Mouse (Mus musculus): ENCODE results near the gene Irak2. TPM values are rescaled to one million over a fixed set of nuclear protein-coding genes. Genes with fewer than 3 reads are reported as not detected.

Gene Irak2
- 10 to 100 TPM; 21.9 to 29.8 TPM for polyA plus RNA-seq (2017; shearing (Covaris generic))

DNA sequence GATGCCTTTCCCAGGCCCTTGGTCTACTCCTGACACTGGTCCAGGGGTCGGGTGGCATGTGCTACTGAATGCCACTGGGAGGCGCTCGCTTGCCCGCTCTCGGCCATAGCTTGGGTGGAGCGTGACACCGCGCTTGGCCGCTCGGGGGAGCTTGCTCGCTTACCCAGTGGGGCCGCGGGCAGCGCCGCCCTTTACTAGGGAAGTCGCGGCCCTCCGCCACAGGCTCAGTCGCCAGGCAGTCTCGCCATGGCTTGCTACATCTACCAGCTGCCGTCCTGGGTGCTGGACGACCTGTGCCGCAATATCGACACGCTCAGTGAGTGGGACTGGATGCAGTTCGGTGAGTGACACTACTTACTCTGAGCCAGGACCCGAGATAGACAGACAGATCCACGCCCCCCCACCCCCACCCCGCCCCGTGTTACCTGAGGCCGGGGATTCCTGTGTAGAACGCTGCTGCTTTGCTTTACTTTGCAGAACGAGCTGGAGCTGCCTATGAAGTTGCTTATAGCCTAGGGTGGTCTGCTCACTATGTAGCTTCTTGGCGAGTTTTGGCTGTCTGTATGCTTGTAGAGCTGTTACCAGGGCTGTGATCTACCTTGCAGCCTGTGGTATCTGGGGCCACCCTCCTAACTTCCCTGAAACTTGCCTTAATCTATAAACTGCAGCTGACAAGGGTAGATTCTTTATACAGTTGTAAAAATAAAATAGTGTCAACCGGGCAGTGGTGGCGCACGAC lies at the start of gene Irak2:
TSS of gene Irak2 (plus strand) at position 166 of the 739 bp plus-strand sequence.
- ATAC-seq, result peak; percentile 97

DNA sequence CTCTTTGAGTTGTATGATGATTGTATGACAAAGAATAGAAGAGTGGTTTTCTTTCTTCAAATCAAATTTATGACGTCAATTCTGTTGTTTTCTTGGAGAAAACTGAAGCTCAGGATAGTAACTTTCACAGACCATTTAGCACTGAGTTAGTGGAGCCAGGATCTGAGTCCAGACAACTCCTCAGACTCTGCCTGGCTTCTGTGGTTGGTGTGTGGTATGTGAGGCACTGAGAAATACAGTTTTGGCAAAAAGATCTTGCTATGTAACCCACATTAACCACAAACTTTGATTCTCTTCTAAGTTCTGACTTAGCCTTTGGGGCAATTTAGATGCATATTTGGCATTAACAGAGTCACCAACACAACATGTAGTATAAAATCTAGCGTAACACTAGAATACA lies 45.6 kb upstream of the Irak2 start:
- no peak for ATAC-seq

DNA sequence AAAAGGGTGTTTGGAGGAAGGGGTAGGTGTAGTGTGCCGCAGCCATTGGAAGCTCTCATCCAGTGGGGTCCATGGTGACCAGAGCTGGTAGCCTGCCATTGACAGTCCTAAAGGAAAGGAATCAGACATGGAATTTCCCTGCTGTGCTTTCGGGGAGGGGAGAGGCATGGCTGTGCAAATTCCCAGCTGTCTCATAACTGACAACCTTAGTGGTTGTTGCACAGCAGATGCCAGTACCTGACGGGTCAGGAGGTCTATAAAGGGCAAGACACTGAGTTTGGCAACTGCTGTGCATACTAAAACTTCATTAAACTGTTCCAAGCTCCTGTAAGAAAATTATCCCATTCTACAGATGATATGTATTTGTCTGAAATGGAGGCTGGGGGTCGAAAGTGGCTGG lies 40.3 kb upstream of the Irak2 start:
- ATAC-seq, result no peak

DNA sequence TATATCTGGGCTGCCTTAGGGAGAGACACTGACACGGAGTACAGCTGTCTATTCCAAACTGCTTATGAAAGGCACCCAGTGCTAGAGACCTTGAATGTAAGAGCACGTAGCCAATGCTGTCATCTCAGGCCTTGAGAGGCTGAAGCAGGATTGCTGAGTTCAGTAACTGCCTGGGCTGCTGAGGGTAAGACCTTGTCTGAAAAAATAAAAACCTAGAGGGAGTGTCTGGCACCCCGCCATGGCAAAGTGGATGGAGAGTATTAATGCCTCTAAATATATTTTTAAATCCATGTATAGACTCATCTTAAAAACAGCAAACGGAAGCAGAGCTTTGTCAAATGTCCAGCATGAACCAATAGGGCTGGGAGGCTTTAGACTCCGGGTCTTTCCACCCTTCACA lies 38.4 kb upstream of the Irak2 start:
- no peak for ATAC-seq

DNA sequence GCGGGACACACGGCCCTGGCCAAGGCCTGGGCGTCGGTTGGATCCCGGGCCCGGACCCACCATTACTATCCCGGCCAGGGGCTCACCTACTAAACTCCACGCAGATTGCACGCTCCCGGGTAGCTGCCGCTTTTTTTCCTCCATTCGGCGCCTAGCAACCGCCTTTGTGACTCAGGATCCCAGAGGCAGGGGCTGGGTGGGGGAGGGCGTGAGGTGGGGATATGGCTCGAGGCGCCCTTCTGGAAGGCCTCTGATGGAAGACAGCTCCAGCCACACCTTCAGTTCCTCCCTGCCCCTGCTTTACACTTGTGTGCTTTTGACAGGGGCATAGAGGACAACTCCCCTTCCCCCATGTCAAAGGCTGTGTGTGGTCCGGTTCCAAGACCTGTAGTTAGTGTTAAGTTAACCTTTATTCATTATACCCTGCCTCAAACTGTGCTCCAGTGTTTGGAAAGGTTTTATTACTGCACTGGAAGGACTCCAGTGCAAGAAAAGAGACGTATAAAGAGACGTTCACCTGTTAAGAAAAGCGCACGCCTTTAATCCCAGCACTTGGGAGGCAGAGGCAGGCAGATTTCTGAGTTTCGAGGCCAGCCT lies 37.6 kb upstream of the Irak2 start, which contains the start of gene Fancd2os:
TSS of gene Fancd2os (minus strand) at position 173 of the 597 bp plus-strand sequence.
- no peak for ATAC-seq

DNA sequence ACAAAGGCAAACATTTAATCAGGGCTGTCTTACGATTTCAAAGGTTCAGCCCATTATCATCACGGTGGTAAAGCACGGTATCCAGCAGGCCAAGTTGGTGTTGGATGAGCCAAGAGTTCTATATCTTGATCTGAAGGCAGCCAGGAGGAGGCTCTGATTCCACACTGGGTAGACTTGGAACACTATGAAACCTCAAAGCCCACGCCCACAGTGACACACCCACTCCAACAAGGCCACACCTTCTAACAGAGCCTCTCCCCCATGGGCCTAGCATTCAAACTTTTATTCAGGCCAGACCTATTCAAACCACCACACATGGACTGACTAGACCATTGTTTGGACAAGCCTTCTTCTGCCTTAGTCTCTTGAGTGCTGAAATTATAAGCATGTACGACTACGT lies 35.4 kb upstream of the Irak2 start:
- no peak for ATAC-seq

DNA sequence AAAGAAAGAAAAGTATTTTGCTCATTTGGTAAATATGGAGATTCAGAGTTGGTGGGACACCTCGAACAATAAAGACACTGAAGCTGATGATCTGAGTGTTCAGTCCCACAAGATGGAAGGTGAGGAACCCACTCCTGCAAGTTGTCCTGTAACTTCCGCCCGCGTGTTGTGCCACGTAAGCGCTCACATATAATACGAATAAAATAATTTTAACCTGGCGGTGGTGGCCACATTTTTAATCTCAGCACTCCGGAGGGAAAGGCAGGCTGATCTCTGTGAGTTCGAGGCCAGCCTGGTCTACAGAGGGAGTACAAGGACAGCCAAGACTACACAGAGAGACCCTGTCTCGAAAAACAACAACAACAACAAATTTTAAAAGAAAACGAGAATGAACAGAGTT lies 34.3 kb upstream of the Irak2 start:
- no peak for ATAC-seq

DNA sequence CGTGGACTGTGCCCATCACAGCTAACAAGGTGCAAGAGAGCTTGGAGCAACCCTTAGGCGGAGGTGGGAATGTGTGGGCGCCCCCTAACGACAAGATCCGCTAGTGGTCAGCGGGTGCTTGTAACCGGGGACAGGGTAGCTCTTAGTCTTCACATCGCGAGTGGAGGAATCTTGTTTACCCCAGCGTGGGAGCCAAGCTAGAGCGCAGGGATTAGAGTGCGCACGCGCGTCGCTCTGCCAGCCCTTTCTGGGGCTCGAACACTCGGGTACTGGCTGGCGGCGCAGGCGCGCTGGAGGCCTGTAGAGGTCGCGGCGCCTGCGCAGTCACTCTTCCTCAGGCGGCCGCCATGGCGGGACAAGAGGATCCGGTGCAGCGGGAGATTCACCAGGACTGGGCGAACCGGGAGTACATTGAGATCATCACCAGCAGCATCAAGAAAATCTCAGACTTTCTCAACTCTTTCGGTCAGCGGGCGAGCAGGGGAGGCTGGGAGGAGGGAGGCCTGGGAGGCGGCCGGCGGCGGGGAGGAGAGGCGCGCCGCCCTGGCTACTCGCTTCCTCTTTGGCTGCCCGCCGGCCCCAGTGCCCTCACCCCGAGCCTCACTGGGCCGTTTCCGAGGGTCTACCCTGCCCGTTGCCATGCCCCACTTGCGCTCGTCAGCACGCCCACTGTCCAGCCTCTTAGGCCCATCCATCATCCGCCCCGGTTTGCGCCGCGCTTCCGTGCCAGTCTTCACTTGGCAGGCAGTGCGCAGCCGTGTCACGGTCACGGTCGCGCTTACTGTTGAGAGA lies 33.6 kb upstream of the Irak2 start, which contains the start of gene Brk1:
TSS of gene Brk1 (plus strand) at position 341 of the 792 bp plus-strand sequence.
- ATAC-seq, result peak; percentile 74

DNA sequence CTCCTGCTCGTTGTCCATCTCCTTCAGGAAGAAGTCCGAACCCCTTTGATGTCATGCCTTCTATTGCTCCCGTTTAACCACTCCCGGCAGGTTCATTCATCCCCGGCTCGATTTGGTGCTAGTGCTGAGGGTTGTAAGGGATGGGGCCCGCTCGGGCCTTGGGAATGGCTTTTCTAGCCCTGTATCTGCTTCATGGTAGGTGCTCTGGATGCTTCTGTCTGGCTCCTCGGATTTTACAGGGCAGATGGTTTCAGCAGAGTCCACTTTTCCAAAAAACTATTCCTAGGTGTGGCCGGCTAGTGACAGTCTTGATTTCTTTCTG lies 33.1 kb upstream of the Irak2 start:
- no peak for ATAC-seq

DNA sequence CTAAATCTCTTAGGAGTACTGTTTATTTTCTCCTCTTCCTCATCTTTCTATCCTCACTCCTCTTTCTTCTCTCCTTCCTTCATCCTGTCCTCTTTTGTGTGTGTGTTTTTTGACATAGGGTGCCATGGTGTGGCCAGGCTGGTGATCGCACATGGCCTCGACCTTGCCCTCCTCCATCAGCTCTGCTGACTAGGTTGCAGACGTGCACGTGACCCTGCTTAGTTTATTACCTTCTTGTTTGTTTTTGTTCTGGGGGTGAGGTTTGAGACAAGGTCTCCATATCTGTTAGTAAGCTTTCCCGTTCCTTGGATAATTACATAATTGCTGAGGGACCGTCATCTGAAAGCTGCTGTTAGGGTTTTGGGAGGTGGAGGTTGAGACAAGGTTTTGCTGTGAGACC lies 29.4 kb upstream of the Irak2 start:
- no peak for ATAC-seq

DNA sequence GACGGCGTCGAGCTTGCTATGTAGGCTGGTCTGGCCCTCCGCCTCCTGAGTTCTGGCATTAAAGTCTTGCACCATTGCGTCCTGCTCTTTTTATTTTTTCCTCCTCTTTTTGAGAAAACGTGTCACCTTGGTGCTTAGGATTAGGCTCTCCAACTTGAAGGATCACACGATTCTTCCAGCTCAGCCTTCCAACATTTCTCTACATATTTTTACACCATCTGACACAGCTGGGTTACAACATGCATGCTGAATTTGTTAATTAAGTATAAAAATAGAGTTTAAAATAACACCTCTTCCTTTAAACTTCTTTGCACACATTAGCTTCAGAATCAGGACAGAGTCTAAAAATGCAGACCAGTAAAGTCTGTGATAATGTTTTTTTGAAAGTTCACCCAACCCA lies 29.0 kb upstream of the Irak2 start:
- ATAC-seq, result no peak

DNA sequence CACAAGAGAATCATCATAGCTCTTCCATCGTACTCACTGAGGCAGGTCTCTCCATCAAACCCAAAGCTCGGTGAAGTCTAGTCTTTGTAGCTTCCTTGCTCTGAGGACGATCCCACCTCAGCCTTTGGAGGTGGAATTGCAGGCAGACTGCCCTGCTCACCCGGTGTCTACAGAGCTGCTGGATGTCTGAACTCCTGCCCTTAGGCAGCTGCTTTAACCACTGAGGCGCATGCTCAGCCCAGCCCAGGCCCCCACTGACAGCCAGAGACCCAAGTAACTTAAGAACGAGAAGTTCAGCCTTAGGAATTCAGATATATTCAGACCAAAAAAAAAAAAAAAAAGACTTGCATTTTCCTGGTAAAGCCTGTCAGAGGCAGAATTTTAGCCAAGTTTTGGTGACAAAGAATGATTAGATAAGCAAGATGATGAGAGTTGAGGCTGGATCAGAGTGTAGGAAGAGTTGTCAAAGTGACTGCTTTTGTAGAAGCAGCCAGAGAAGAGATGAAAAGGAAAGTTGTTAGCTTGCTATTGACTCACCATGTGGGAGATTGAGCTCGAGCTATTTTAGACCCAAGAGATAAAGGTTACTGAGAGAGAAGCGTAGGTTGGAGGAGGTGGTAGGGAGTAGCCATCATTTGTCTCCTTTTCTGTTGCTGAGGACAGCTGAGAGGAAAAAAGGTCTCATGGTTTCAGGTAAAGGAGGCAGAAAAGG lies 25.9 kb upstream of the Irak2 start:
- no peak for ATAC-seq

DNA sequence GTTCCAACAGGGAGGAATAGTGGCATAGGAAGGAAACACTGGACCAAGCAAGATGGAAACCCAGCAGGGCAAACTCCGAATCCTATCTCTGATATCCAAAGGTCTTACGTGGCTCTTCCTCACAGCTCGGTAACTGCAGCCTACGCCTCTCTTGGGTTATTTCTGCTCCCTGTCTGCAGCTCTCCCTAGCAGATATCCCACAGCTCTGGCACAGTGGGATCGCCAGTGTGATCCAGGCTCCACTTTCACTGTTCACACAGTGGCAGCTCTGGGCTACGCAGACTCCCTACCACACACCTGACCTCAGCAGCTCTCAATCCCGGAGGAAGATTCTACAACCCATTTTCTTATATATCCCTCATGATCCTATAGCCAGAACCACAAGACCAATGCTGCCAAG lies 24.1 kb upstream of the Irak2 start:
- ATAC-seq, result no peak

DNA sequence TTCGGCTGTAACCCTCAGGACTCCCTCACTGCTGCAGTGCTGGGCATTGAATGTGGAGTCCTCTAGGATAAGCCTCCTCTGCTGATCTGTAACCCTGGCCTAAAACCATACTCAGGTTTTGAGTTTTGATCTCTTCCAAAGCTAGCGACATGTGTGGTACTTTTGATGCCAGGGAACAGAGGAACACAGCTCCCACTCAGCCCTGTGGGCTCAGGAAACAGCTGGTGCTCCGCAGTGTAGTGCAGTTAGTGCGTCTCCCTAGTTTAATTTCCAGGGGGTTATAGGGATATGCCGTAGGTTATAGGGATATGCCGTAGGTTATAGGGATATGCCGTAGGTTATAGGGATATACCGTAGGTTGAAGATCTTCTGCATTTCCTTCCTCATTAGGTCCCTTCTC lies 23.3 kb upstream of the Irak2 start:
- no peak for ATAC-seq

DNA sequence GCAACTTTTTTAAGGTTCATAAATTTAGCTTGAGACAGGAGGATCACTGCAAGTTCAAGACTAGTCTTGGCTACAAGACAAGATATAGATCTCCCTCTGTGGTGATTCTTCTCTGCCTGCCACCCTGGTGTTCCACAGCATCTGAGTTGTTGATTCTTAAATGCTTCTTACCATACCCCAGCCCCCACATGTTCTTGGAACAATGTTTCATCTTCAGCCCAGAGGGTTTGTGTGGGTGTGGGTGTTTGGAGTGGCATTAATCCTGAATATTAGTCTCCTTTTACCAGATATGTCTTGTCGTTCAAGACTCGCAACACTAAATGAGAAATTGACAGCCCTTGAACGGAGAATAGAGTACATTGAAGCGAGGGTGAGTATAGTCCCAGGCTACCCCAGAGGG lies 22.8 kb upstream of the Irak2 start:
- ATAC-seq, result no peak

DNA sequence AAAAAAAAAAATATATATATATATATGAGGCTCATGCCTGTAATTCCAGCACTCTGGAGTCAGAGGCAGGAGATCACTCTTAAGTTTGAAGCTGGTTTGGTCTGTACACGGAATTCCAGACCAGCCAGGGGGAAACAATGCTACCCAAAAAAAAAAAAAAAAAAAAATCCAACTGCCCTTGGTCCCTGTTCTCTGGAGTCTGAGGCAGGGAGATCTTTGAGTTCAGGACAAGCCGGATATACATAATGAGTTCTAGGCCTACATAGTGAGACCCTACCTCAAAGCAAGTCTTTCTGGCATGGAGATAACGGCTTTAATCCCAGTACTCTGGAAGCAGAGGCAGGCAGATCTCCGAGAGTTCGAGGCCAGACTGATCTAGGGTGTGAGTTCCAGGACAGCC lies 14.9 kb upstream of the Irak2 start:
- no peak for ATAC-seq

DNA sequence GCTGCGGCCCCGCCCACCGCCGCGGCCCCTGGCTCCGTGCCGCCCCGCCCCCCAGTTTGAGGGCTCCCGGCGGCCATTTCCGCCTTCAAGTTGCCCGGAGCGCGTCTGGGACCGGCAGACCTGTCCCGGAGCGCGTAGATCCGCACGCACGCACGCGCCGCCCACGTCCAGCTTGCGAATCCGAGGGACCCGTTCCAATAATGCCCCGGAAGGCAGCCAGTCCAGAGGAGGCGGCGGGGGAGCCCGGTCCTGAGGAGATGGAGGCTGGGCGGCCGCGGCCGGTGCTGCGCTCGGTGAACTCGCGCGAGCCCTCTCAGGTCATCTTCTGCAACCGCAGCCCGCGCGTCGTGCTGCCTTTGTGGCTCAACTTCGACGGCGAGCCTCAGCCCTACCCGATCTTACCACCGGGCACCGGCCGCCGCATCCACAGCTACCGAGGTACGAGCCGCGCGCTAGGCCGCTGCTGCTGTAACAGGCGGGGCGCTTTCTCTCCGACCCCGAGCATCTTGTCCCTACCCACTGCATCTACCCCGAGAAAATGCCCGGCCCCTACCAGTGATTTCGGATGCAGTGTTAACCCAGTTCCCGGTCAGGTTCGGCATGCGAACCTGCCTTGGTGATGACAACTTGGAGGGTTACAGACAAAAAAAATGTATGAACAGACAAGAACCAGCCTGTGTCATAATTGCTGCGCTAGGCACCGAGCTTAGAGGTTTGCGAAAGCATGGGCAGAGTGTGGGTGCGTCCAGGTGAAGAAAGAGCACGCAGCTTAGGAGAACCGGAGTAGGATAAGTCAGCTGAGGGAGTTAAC lies 14.1 kb upstream of the Irak2 start, which contains the start of gene Vhl:
TSS of gene Vhl (plus strand) at position 19 of the 811 bp plus-strand sequence.
- peak; percentile 74 for ATAC-seq

DNA sequence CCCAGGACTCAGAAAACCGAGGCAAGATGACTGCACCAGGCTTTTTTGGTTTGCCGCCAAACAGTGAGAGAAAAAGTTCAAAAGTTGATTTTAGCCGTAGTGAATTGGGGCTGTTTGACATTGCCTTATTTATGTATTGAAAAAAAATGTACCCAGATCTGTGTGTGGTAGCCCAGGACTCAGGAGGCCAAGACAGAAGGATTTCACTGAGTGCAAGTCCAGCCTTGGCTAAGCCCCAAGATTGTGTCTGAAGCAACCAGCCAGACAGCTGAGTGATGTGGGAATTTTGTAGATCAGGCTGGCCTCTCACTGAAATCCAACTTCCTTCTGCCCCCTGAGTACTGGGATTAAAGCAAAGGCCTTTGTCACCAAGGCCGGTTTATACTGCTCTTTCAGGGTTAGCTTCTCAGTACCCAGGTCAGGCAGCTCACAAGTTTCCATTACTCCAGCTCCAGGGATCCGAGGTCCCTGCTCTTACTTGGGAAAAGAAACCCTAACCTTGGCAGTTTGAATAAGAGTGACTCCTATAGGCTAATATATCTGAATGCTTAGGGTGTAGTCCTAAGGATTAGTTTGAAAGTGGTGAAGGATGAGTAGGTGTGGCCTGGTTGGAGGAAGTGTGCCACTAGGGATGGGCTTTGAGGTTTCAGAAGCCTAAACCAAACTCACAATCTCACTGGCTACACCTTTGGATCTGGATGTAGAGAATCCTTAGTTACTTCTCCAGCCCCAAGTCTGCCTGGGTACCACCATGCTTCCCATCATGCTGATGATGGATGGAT lies 13.1 kb upstream of the Irak2 start:
- no peak for ATAC-seq

DNA sequence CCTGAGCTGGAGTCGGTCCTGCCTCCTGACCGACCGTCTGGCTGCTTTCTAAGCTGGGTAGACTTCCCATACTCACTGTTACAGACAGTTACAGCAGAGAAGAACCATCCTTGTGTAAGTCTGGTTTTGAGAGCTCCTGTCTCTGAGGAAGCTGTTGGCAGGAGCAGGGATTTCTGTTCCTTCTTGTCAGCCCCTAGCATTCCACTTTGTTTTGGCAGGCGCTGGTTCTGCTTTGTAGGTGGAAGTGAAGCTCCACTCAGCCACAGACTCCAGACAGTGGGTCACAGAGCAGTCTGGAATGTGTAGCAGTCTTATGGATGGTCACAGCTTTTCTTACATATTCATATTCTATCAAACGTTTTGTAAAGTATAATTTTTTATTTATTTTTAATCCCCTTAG lies 7.9 kb upstream of the Irak2 start:
- no peak for ATAC-seq

DNA sequence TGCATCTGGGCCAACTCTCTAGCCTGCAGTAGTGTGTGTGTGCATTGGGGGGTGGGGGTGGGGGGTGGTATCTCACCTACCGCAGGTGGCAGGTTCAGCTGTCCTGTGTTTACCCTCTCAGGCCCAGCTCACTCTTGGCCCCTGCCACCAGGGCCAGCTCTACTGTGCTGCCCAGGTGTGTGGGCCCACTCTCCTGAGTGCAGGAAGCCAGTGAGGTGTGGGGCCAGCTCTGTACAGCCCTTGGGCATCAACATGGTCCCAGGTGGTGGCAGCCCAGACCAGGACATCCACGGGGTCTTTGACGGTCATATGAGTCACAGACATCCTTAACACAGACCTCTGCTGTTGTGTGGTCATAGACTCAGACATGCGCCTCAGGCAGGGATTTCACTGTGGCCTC lies 5.4 kb upstream of the Irak2 start:
- no peak for ATAC-seq

DNA sequence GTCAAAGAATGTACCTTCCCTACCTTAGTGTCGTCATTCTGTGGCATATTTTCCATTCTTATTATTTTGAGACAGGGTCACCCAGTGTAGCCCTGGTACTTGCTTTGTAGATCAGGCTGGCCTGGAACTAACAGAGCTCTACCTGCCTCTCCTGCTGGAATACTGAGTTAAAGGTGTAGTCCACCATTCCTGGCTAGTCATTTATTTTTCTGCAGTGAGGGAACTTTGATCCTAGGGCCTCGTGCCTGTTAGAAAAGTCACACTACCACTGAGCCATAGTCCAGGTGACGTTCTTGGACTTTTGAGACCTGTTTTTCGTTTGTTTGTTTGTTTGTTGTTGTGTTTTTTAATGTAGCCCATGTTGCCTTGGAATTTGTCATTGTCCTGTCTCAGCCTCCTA lies 934 bp downstream of the Irak2 start:
- no peak for ATAC-seq
